Mouse (Mus musculus): ENCODE measurements around the gene Sobp. TPM values are rescaled to one million over a fixed set of nuclear protein-coding genes. Genes with fewer than 3 reads are reported as not detected.

Sobp gene
- polyA plus RNA-seq, 2 experiments, result 0.01 TPM; not detected in 1

DNA sequence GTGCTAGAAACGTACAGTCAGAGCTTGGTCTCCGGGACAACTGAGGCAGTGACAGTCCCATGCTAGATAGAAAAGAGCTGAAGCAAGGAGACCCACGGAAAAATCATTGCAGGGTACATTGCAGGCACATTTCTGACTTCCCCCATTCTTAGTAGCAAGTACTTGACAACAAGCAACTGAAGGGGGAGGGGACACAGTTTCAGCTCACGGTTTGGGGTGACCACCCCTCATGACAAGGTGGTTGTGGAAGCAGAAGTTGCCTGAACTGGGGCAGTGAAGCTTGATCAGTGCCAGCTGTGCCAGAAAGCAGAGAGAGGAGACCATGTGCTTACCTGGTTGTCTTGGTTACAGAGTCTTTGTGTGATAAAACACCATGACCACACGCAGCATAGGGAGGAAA, 220.7 kb downstream of the Sobp start:
- Histone ChIP-seq H3K9ac (replicated peaks) (no peak overlapping the region), H3K27me3 (ENCODE audit: control insufficient read depth, insufficient read depth, low read length) (no peaks in the 10 kb centered on the region; the same call in 1 of the 2 replicates), H3K4me2 (ENCODE audit: low read depth) (no peak overlapping the region), H3K9me3 (ENCODE audit: control insufficient read depth, low read length) (no peaks in the 10 kb centered on the region), H3K4me3 (ENCODE audit: insufficient read depth in 1 of 2, low read depth in 2 of 2, low read length in 2 of 2) (no peak overlapping the region), H3K4me1 (replicated peaks; ENCODE audit: control insufficient read depth in 2 of 2, insufficient read depth in 2 of 2, low read length in 1 of 2) (no peaks in the 10 kb centered on the region; a peak in 1 of 4 replicates), H3K27ac (no peak overlapping the region), H3K36me3 (replicated peaks; ENCODE audit: control insufficient read depth, insufficient read depth, low read depth) (no peaks in the 10 kb centered on the region)
- WGBS (ENCODE audit: insufficient replicate concordance), result 38% methylated on average over 5 of the region's 5 CpGs
- TF ChIP-seq CTCF (IDR thresholded peaks at IDR 0.05; ENCODE audit: low read depth), result no peak
- TF ChIP-seq EP300 (IDR thresholded peaks at IDR 0.05; ENCODE audit: low read depth), result no peak
- ATAC-seq (ENCODE audit: insufficient read depth) (no peak), DNase-seq (ENCODE audit: low read depth in 3 of 3, low spot score in 3 of 3) (no peak)

Other genes with a start within 250 kb of the Sobp start
- not detected in 2 replicates for gene 9030612E09Rik, start 174 bp upstream of the Sobp start, polyA plus RNA-seq (2012; rRNA removed)
- gene 9030612E09Rik, start 174 bp upstream of the Sobp start, polyA plus RNA-seq (2014; fragmentation: Nextera tagmentation; extraction: Ambion mirVana), result not detected in 2 replicates
- gene Pdss2, start 47.0 kb upstream of the Sobp start, polyA plus RNA-seq (2012; rRNA removed), result 3.4 and 4.4 TPM in 2 replicates
- gene Pdss2, start 47.0 kb upstream of the Sobp start, polyA plus RNA-seq (2014; fragmentation: Nextera tagmentation; extraction: Ambion mirVana), result 4.7 and 4.9 TPM in 2 replicates

Data from liver, embryonic 14.5 days (tissue).